Mouse (Mus musculus): ENCODE data around the gene Lrfn1.
"Not testable (repeated sequence)": the region's sequence is repeated elsewhere in the genome, so short reads cannot be mapped to it uniquely, and the experiment has no call there.

The Lrfn1 gene

DNA sequence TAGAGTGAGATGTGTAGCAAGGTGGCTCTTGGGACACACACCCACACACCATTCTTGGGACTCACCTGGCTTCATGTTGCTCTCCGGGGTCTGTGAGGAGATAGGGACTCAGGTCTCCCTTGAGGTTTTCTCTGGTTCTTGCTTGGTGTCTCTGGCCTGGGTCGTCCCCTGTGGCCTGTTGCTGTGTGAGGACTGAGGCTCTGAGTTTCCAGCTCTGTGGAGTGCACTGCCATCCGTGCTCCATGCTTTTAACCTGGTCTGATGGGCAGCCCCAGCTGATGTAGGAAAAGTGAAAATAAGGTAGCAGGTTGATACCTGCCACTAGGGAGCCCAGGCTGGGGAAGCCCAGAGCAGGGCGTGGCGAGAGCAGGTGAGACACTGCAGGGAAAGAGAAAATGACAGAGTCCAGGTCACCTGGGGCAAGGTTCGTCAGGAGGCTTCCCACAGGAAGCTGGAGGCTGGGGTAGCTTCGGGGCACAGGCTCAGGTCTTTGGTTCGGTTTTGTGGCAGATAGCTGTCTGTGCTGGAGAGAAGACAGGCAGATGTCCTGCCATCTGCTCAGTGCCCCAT is 58.7 kb downstream of the Lrfn1 start, which contains the start of gene Ifnl2:
TSS of gene Ifnl2 (minus strand) at position 51 of the 570 bp plus-strand sequence.
- in situ Hi-C loops (cut with MboI, MseI), result not testable (repeated sequence)

DNA sequence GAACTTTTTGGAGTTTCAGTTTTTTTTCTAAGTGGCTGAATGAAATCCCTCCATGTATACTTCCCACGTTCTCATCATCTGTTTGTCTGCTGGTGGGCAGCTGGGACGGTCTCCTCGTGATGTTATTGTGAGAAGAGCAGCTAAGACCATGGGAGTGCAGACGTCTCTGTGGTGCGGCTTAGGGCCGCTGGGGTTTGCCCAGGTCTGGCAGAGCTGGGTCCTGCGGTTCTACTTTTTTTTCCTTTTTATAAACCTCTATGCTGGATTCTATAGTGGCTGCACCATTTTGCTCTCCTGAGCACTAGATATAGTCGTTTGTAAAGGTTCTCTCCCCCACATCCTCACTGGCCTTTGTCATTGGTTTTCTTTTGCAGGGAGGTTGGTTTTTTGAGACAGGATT is 59.7 kb downstream of the Lrfn1 start:
- in situ Hi-C loops (cut with MboI, MseI), result no loop called here
